Mouse (Mus musculus) kidney, embryonic 14.5 days (tissue): ENCODE measurements around the gene Gsdma2. TPM values are rescaled to one million over a fixed set of nuclear protein-coding genes. Genes with fewer than 3 reads are reported as not detected.
A peak's percentile ranks its signal among the peaks of the same experiment; 100 is the strongest.
"Not testable (repeated sequence)": the region's sequence is repeated elsewhere in the genome, so short reads cannot be mapped to it uniquely, and the experiment has no call there.

Experiments used
- ATAC-seq: fragments of 200-750 bp; cut with Nextera tagmentation; 2 replicates; pipeline ENCODE4 v1.8.0; 2017; ENCODE audit warnings: moderate number of reproducible peaks, mild to moderate bottlenecking, moderate TSS enrichment, moderate library complexity; ENCODE audit not compliant: low FRiP score, low TSS enrichment
- H3K27ac ChIP-seq: fragments of 300-500 bp; sonication (generic); 2 replicates; pipeline ENCODE4 v1.5.1; 2014; ENCODE audit warnings: low read depth, mild to moderate bottlenecking, low read length, moderate library complexity, mixed read lengths
- H3K27me3 ChIP-seq: fragments of 300-500 bp; sonication (generic); 2 replicates; pipeline ENCODE4 v1.6.1; 2014; ENCODE audit warnings: mild to moderate bottlenecking, low read length; ENCODE audit not compliant: control insufficient read depth, insufficient read depth
- H3K36me3 ChIP-seq: fragments of 300-500 bp; sonication (generic); 2 replicates; pipeline ENCODE4 v1.6.1; 2014; ENCODE audit warnings: low read length, mixed read lengths; ENCODE audit not compliant: control insufficient read depth, insufficient read depth
- H3K4me1 ChIP-seq: fragments of 300-500 bp; sonication (generic); 2 replicates; pipeline ENCODE4 v1.6.1; 2014; ENCODE audit warnings: low read length, mixed read lengths; ENCODE audit not compliant: control insufficient read depth, insufficient read depth
- H3K4me2 ChIP-seq: fragments of 300-500 bp; sonication (generic); replicated peaks from 2 replicates; pipeline ENCODE4 v1.6.1; 2014; ENCODE audit warnings: low read depth, mild to moderate bottlenecking, low read length
- H3K4me3 ChIP-seq: fragments of 300-500 bp; sonication (generic); 2 replicates; pipeline ENCODE4 v1.5.1; 2014; ENCODE audit warnings: mild to moderate bottlenecking, low read length
- H3K9ac ChIP-seq: fragments of 300-500 bp; sonication (generic); 2 replicates; pipeline ENCODE4 v1.6.1; 2014; ENCODE audit warnings: low read depth, mild to moderate bottlenecking, low read length, moderate library complexity
- H3K9me3 ChIP-seq: fragments of 300-500 bp; sonication (generic); 2 replicates; pipeline ENCODE4 v1.6.1; 2016; ENCODE audit warnings: low read length; ENCODE audit not compliant: control insufficient read depth
- WGBS: fragments of 180-500 bp; shearing (Covaris S2); extraction: QIAGEN DNeasy Blood & Tissue Kit; methylation state at CpG from one replicate; pipeline ENCODE4 v1.1.7; 2014; 5-methylcytosine and 5-hydroxymethylcytosine counted together
- polyA plus RNA-seq: library from polyadenylated mRNA; unstranded; fragments of >200 nt; fragmentation: Nextera tagmentation; extraction: Ambion mirVana; gene quantifications from 2 replicates; pipeline ENCODE4 v1.2.1, GENCODE M21; 2014

Gsdma2 gene
- polyA plus RNA-seq, 1 experiment from 2014 or later, result not detected

DNA sequence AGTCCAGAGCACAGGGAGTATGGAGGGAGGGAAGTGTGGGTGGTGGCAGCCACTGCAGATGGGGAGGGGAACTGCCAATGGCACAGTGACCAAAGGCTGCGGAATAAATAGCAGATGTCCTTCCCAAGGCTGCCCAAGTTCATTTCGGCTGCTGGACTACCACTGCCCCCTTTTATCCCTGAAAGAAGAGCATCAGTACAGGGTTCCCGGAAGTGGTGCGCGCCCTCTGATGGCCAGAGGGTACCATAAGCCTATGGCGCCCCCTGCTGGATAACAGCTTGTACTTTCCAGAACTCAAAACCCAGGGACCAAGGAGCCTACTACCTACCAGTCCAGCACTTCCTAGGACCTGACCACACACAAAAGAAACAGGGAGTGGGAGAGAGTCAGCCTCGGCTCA lies 26.6 kb downstream of the Gsdma2 start:
- not testable (repeated sequence) for H3K27ac ChIP-seq, H3K4me1 ChIP-seq, H3K36me3 ChIP-seq, H3K9ac ChIP-seq, H3K27me3 ChIP-seq, H3K9me3 ChIP-seq, H3K4me2 ChIP-seq, H3K4me3 ChIP-seq
- ATAC-seq, result peak; percentile 68
- 8% methylated on average over 6 of the region's 7 CpGs for WGBS

DNA sequence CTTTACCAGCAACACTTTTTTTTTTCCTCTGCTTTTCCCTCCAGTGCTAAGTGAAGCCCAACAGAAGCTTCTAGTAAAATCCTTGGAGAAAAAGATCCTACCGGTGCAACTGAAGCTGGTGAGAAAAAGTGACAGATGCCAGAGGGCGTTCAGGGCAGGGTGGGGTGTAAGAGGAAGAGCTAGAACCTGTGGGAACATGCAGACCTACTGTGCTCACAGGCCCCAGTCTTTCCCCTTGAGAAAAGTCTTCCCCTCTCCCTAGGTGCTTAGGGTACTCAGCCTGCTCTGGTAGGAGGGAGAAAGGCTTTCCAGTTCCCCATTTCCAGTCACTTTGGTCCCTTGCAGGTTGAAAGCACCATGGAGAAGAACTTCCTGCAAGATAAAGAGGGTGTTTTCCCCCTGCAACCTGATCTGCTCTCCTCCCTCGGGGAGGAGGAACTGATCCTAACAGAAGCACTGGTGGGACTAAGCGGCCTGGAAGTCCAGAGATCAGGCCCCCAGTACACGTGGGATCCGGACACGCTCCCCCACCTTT lies 29.3 kb downstream of the Gsdma2 start:
- ATAC-seq, result no peak
- Histone ChIP-seq H3K4me1 (no peaks in the 10 kb centered on the region), H3K4me3 (no peak overlapping the region), H3K27me3 (no peaks in the 10 kb centered on the region), H3K36me3 (no peaks in the 10 kb centered on the region), H3K9me3 (no peaks in the 10 kb centered on the region), H3K27ac (no peak overlapping the region), H3K4me2 (no peak overlapping the region), H3K9ac (no peak overlapping the region)
- 18% methylated on average over 7 of the region's 7 CpGs for WGBS

DNA sequence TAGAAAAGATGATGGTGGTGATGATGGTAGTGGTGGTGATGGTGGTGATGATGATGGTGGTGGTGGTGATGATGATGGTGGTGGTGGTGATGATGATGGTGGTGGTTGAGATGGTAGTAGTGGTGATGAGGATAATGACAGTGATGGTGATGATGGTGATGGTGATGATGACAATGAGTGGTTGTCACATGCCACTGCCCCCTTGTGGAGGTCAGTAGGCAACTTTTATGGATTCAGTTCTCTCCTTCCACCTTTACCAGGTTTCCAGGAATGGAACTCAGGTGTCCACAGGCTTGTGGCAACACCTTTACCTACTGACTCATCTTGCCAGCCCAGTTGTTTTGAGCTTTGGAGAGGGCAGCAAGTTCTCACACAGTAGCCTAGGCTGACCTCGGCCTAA lies 33.5 kb downstream of the Gsdma2 start:
- 91% methylated on average over 1 of the region's 1 CpGs for WGBS
- Histone ChIP-seq H3K27ac (no peak overlapping the region), H3K36me3 (no peaks in the 10 kb centered on the region; the same call in 1 of the 2 replicates), H3K4me3 (no peak overlapping the region), H3K27me3 (no peaks in the 10 kb centered on the region), H3K9me3 (no peaks in the 10 kb centered on the region), H3K9ac (no peak overlapping the region), H3K4me2 (no peak overlapping the region), H3K4me1 (0 out of 2 replicates have a peak, but pooled peaks cover 5% of the 10 kb centered on the region)
- ATAC-seq, result no peak

GRCm38 (mm10) chr11:98680595-98680994 lies 34.0 kb downstream of the Gsdma2 start:
- not testable (repeated sequence) for H3K27ac ChIP-seq, H3K36me3 ChIP-seq, H3K9ac ChIP-seq, H3K4me2 ChIP-seq, H3K4me3 ChIP-seq, H3K4me1 ChIP-seq, H3K27me3 ChIP-seq, H3K9me3 ChIP-seq, ATAC-seq
- WGBS, result 90% methylated on average over 4 of the region's 4 CpGs

- Histone ChIP-seq H3K4me2 (no peak overlapping the region), H3K27me3 (no peaks in the 10 kb centered on the region), H3K27ac (no peak overlapping the region), H3K9ac (no peak overlapping the region), H3K4me3 (no peak overlapping the region), H3K9me3 (no peaks in the 10 kb centered on the region), H3K4me1 (0 out of 2 replicates have a peak, but pooled peaks cover 5% of the 10 kb centered on the region), H3K36me3 (peaks cover 11% of the 10 kb centered on the region)
- ATAC-seq, result no peak
- WGBS, result 91% methylated on average over 4 of the region's 4 CpGs
Measured at GRCm38 (mm10) chr11:98681186-98681585, 34.6 kb downstream of the Gsdma2 start.

DNA sequence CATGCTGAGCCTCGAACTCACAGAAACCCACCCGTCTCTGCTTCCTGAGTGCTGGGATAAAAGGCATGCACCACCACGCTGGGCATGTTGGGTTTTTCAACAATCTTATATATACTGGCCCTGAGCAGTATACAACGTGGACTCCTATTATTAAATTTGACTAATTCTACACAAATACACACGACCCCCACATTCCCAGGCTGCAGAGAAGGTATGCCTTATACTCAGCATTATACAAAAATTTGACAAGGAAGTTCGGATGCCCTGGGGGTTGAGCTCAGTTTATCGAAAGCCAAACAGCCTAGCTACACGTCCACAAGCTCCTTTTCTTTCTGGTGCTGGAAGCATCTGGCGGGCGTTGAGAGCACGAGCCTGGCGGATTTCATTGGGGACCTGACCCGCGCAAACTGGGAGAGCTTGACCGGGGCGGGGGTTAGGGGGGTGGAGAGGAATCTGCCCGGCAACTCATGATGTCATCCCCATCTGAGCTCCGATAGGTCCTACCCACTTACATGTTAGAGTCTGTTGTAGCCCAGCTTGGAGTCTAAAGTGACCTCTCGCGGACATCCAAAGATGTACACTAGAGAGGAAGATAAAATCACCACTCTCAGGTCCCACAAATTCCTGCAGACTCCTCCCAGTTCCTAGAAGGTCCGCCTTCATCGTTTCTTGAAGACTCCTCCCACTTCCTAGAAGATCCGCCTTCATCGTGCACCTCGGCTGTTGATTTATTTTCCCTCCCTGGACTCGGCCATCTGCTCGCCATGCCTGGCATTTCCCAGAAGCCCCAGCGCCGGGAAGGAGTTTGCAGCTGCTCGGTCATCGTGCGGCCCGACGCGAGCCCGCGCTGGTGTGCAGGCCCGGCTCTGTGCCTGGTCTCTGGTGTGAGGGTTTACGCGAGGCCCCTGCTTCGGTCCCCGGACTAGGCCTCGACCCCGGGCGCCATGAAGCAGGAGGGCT lies 35.5 kb downstream of the Gsdma2 start, which contains the start of gene Psmd3:
Gene Psmd3 (plus strand): TSS at position 769 of the 960 bp plus-strand sequence.
- Histone ChIP-seq H3K9me3 (no peaks in the 10 kb centered on the region), H3K9ac (peak within 1 kb of the TSS; percentile 98), H3K4me3 (peak within 1 kb of the TSS; percentile 99), H3K27ac (peak within 1 kb of the TSS; percentile 78), H3K4me2 (peak within 1 kb of the TSS; percentile 66), H3K4me1 (0 out of 2 replicates have a peak, but pooled peaks cover 5% of the 10 kb centered on the region), H3K27me3 (no peaks in the 10 kb centered on the region), H3K36me3 (peaks cover 19% of the 10 kb centered on the region)
- ATAC-seq, result peak; percentile 94
- 6% methylated on average over 45 of the region's 45 CpGs for WGBS

GRCm38 (mm10) chr11:98682811-98683210 lies 36.3 kb downstream of the Gsdma2 start:
- ATAC-seq, result peak; percentile 26
- Histone ChIP-seq H3K9ac (peak overlapping the region; percentile 98), H3K4me3 (peak overlapping the region; percentile 99), H3K4me2 (peak overlapping the region; percentile 66), H3K4me1 (0 out of 2 replicates have a peak, but pooled peaks cover 5% of the 10 kb centered on the region), H3K27ac (peak overlapping the region; percentile 78), H3K9me3 (no peaks in the 10 kb centered on the region), H3K36me3 (peaks cover 27% of the 10 kb centered on the region), H3K27me3 (no peaks in the 10 kb centered on the region)
- under 1% methylated on average over 23 of the region's 23 CpGs for WGBS

- Histone ChIP-seq H3K27ac (no peak overlapping the region), H3K9ac (no peak overlapping the region), H3K9me3 (no peaks in the 10 kb centered on the region), H3K4me3 (no peak overlapping the region), H3K4me2 (no peak overlapping the region; the same call in 1 of the 2 replicates), H3K27me3 (no peaks in the 10 kb centered on the region), H3K36me3 (peaks cover 50% of the 10 kb centered on the region), H3K4me1 (peaks cover 5% of the 10 kb centered on the region; the same call in 1 of the 2 replicates)
- no peak for ATAC-seq
- 90% methylated on average over 9 of the region's 9 CpGs for WGBS
Measured at GRCm38 (mm10) chr11:98685642-98686041, 39.1 kb downstream of the Gsdma2 start.

- Histone ChIP-seq H3K27ac (peak overlapping the region; percentile 20; the same call in 1 of the 2 replicates), H3K9ac (no peak overlapping the region), H3K4me2 (no peak overlapping the region), H3K27me3 (no peaks in the 10 kb centered on the region), H3K4me3 (no peak overlapping the region), H3K4me1 (peaks cover 5% of the 10 kb centered on the region; the same call in 1 of the 2 replicates), H3K36me3 (peaks cover 64% of the 10 kb centered on the region), H3K9me3 (no peaks in the 10 kb centered on the region)
- no peak for ATAC-seq
- 66% methylated on average over 4 of the region's 4 CpGs for WGBS
Measured at GRCm38 (mm10) chr11:98686976-98687375, 40.4 kb downstream of the Gsdma2 start.
